Mouse (Mus musculus) ES-E14 (cell line): ENCODE measurements around the gene Nr2c1.

ENCODE experiments used
- CHD2 ChIP-seq: IDR thresholded peaks from 2 replicates; pipeline ENCODE4 v1.6.1; 2014; ENCODE audit warnings: mild to moderate bottlenecking, low read depth, low read length, inconsistent platforms
- ZC3H11A ChIP-seq: IDR thresholded peaks from 2 replicates; pipeline ENCODE4 v1.6.1; 2012; ENCODE audit warnings: low read depth, mild to moderate bottlenecking, inconsistent platforms, low read length, borderline replicate concordance
- ZNF384 ChIP-seq: IDR thresholded peaks from 2 replicates; pipeline ENCODE4 v1.6.1; 2012; ENCODE audit warnings: low read depth, low read length, inconsistent platforms

- TF ChIP-seq ZC3H11A = no peak
- TF ChIP-seq ZNF384 = no peak
- TF ChIP-seq CHD2 = no peak
Measured at GRCm38 (mm10) chr10:94172137-94172536, 24.3 kb downstream of the Nr2c1 start.
